Mouse (Mus musculus): ENCODE data around the gene Armt1.

The Armt1 gene

GRCm38 (mm10) chr10:4435416-4435815 lies 3.1 kb downstream of the Armt1 start:
- no peak for DNase-seq (ENCODE audit: low spot score)

DNA sequence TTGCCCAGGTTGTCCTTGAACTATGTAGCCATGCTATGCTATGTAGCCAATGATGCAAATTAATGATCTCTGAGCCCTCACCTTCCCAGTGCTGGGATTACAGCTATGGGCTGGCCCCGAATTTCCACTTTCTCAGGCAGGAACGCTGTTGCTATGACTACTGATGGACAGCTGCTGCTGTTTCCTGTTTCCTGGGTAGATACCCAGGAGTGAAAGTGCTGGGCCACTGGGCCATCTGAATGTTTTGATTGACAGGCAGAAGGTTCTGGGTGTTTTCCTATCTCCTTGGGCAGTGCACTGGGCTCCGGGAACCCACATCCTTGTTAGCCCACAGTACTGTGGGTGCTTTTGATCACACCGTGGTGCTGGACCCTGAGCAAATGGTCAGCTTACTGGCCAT lies 24.1 kb downstream of the Armt1 start:
- no peak for DNase-seq (ENCODE audit: low spot score)

- DNase-seq (ENCODE audit: low spot score) = no peak
These were observed 27.9 kb downstream of the Armt1 start for GRCm38 (mm10) chr10:4460201-4460600.

DNA sequence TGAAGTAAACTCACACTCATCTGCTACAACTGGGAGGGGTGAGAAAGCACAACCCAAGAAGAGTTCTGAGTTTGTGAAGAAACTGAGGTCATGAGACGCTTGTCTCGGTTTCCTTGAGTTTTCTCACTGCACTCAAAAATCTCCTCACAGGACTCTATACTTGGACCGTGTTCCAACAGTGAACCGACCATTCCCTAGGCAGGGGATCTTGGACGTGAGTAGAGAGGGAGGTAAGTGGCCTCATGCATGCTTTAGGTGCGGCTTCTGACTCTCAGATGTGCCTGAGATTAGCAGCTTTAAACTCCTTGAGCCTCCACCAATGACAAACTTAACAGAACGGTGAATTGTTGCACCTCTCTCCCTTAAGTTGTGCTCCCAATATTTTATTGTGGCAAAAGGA lies 33.5 kb downstream of the Armt1 start:
- no peak for DNase-seq (ENCODE audit: low spot score)

- DNase-seq (ENCODE audit: low spot score) = no peak
These were observed 37.1 kb downstream of the Armt1 start for GRCm38 (mm10) chr10:4469406-4469805.

DNA sequence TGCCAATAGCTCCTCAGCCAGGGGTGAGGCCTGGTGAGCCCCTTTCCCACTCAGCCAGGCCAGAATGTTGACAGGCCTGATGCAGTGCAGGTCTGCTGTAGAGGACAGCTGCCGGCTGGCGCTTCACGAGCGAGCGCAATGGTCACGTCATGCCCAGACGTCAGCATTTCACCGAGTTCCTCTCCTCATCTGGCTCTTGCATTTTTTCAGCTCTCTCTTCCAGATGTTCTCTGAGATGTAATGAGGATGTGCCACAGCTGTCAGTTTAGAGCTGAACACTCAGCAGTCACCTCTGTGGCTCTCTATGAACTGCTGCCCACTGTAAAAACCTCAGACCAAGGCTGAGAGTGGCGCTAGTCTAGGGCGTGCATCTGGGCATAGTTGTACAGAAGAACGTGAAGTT lies 41.3 kb downstream of the Armt1 start:
- DNase-seq (ENCODE audit: low spot score) = peak; percentile 28

GRCm38 (mm10) chr10:4475431-4475830 lies 43.2 kb downstream of the Armt1 start:
- DNase-seq (ENCODE audit: low spot score) = no peak

- no peak for DNase-seq (ENCODE audit: low spot score)
These were observed 44.3 kb downstream of the Armt1 start for GRCm38 (mm10) chr10:4476604-4477003.

DNA sequence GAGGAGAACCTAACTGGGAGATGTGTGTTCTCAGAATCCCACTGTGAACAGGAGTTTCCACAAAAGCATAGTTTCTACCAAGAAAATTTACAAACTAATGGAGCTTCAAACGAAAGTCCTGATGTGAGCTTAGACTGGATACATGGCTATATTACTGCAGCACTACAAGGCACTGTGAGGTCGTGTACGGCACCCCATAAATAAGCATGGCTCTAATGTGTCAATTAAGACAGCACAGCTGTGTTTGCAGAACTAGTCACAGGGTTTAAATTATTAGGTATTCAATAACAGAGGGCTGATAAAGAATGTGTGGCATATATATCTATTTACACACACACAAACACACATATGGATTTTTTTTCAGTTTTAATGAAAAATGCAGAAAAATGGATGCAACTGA lies 48.7 kb downstream of the Armt1 start:
- no peak for DNase-seq (ENCODE audit: low spot score)

GRCm38 (mm10) chr10:4481695-4482094 lies 49.4 kb downstream of the Armt1 start:
- no peak for DNase-seq (ENCODE audit: low spot score)

DNA sequence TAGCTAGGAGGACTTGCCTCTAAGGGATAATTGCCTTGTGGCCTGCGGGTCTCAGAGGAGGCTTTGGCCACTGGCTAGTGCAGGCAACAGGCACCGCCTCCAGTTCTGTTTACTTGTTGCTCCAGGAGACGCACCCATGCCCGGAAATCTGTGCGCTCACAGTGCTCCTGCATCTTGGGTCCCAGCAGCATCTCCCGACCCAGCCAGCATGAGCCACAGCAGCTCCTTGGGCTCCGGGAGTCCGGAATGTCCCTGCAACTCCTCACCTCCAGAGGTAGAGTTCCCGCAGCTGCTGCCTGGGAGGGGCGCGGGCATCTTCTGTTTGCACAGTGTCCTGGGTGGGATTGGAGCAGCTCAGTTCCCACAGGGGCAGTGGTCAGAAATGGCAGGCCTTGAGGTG lies 50.1 kb downstream of the Armt1 start, which contains the start of gene Ccdc170:
Ccdc170 (plus strand) TSS at position 148 of the 400 bp plus-strand sequence.
- no peak for DNase-seq (ENCODE audit: low spot score)

DNA sequence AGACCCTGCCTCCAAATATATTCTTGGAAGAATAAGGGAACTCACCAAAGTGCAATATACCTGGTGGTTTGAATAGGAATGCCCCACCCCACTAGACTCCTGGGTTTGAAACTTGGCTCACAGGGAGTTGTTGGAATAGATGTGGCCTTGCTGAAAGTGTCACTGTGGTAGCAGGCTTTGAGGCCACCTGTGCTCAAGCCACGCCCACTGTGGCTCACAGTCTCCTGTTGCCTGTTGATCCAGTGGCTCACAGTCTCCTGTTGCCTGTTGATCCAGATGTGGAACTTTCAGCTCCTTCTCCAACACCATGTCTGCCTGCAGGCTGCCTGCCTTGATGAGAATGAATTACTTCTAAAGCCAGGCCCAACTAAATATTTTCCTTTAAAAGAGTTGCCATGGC lies 51.6 kb downstream of the Armt1 start:
- no peak for DNase-seq (ENCODE audit: low spot score)

DNA sequence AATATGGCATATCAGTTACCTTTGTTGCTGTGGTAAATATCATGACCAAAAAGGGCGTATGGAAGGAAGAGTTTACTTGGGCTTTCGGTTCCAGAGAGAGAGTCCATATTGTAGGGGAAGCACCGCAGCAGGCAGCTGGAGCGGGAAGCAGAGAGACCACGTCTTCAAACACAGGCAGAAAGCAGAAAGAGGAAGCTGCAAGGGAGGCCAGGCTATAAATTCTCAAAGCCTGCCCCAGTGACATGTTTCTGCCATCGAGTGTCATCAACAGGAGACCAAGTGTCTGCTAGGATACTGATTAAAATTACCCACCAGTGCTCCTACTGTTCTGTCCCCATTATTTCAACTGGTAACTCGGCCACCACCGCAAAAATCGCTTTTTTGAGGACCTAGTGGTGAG lies 52.7 kb downstream of the Armt1 start:
- no peak for DNase-seq (ENCODE audit: low spot score)

- no peak for DNase-seq (ENCODE audit: low spot score)
These were observed 57.6 kb downstream of the Armt1 start for GRCm38 (mm10) chr10:4489865-4490264.

GRCm38 (mm10) chr10:4491281-4491680 lies 59.0 kb downstream of the Armt1 start:
- DNase-seq (ENCODE audit: low spot score) = no peak

DNA sequence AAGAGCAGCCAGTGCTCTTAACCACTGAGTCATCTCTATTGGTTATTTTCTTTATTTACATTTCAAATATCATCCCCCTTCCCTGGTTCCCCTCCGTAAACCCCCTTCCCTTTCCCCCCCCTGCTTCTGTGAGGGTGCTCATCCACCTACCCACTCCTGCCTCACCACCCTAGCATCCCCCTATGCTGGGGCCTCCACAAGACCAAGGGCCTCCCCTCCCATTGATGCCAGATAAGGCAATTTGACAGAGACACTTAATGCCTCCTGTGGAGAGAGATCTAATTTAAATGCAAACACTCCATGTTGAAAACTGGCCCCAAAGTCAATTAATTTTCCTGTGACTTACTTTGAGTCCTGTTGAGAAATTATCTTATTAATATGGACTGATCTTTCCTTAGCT lies 59.8 kb downstream of the Armt1 start:
- no peak for DNase-seq (ENCODE audit: low spot score)

GRCm38 (mm10) chr10:4492909-4493308 lies 60.6 kb downstream of the Armt1 start:
- peak; percentile 26 for DNase-seq (ENCODE audit: low spot score)

DNA sequence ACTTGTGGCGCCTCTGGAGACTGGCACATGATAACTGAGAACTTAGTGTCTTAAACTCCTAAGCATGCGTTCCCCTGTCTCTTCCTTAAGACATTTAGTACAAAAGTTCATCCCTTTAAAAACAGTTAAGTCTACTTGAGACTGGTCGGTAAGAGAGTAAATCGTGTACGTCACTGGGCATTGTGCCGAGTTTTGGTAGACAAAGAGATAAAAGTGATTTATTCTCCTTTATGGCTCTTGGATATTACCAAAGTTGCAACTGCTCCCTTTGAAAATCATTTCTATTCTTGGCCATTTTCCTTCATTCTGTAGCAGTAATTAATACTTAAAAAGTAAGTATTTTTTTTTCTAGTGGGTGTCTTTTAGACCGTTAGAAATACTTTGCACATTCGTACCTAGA lies 71.0 kb downstream of the Armt1 start:
- DNase-seq (ENCODE audit: low spot score) = no peak

All from embryo, embryonic 10 days (tissue).